Mouse (Mus musculus) forebrain, embryonic 11.5 days (tissue): ENCODE results near the gene Dmac1. TPM values are rescaled to one million over a fixed set of nuclear protein-coding genes. Genes with fewer than 3 reads are reported as not detected.
"Not testable (repeated sequence)": the region's sequence is repeated elsewhere in the genome, so short reads cannot be mapped to it uniquely, and the experiment has no call there.

Source experiments
- ATAC-seq: fragments of 200-750 bp; cut with Nextera tagmentation; replicated peaks from 2 replicates; pipeline ENCODE4 v1.8.0; 2017; ENCODE audit warnings: moderate TSS enrichment; ENCODE audit not compliant: low FRiP score
- DNase-seq: peaks from one replicate; pipeline ENCODE4 v3.0.0-alpha.2; 2017; ENCODE audit warnings: low spot score
- H3K27ac ChIP-seq: fragments of 300-500 bp; sonication (generic); 2 replicates; pipeline ENCODE4 v1.5.1; 2014; ENCODE audit warnings: low read depth, low read length
- H3K27me3 ChIP-seq: fragments of 300-500 bp; sonication (generic); 2 replicates; pipeline ENCODE4 v1.6.1; 2014; ENCODE audit warnings: mild to moderate bottlenecking, low read length, mixed read lengths; ENCODE audit not compliant: control insufficient read depth, insufficient read depth
- H3K36me3 ChIP-seq: fragments of 300-500 bp; sonication (generic); 2 replicates; pipeline ENCODE4 v1.6.1; 2014; ENCODE audit warnings: mild to moderate bottlenecking, low read length, moderate library complexity, mixed read lengths; ENCODE audit not compliant: control insufficient read depth, insufficient read depth
- H3K4me1 ChIP-seq: fragments of 300-500 bp; sonication (generic); replicated peaks from 2 replicates; pipeline ENCODE4 v1.6.1; 2014; ENCODE audit warnings: low read length, mixed read lengths; ENCODE audit not compliant: control insufficient read depth, insufficient read depth
- H3K4me2 ChIP-seq: fragments of 300-500 bp; sonication (generic); 2 replicates; pipeline ENCODE4 v1.6.1; 2014; ENCODE audit warnings: low read depth, mild to moderate bottlenecking, low read length, moderate library complexity, mixed read lengths; ENCODE audit not compliant: severe bottlenecking
- H3K4me3 ChIP-seq: fragments of 300-500 bp; sonication (generic); 2 replicates; pipeline ENCODE4 v1.5.1; 2014; ENCODE audit warnings: low read depth, low read length
- H3K9ac ChIP-seq: fragments of 300-500 bp; sonication (generic); 2 replicates; pipeline ENCODE4 v1.6.1; 2014; ENCODE audit warnings: low read length
- H3K9me3 ChIP-seq: fragments of 300-500 bp; sonication (generic); 2 replicates; pipeline ENCODE4 v1.6.1; 2016; ENCODE audit warnings: low read length, mixed read lengths; ENCODE audit not compliant: control insufficient read depth
- WGBS: fragments of 180-500 bp; shearing (Covaris S2); extraction: QIAGEN DNeasy Blood & Tissue Kit; methylation state at CpG from one replicate; pipeline ENCODE4 v1.1.7; 2014; 5-methylcytosine and 5-hydroxymethylcytosine counted together
- polyA plus RNA-seq: library from polyadenylated mRNA; unstranded; fragments of >200 nt; fragmentation: Nextera tagmentation; extraction: Ambion mirVana; gene quantifications from 2 replicates; pipeline ENCODE4 v1.2.1, GENCODE M21; 2014

The Dmac1 gene
- polyA plus RNA-seq, 1 experiment from 2014 or later, result 109 TPM

- ATAC-seq, result no peak
- Histone ChIP-seq H3K4me3 (no peak overlapping the region), H3K4me2 (no peak overlapping the region), H3K9ac (no peak overlapping the region), H3K4me1 (no peaks in the 10 kb centered on the region), H3K27ac (no peak overlapping the region), H3K9me3 (no peaks in the 10 kb centered on the region), H3K36me3 (no peaks in the 10 kb centered on the region), H3K27me3 (no peaks in the 10 kb centered on the region)
- DNase-seq, result no peak
- 95% methylated on average over 3 of the region's 3 CpGs for WGBS
Observed at GRCm38 (mm10) chr4:75259447-75259846, 18.7 kb downstream of the Dmac1 start.

DNA sequence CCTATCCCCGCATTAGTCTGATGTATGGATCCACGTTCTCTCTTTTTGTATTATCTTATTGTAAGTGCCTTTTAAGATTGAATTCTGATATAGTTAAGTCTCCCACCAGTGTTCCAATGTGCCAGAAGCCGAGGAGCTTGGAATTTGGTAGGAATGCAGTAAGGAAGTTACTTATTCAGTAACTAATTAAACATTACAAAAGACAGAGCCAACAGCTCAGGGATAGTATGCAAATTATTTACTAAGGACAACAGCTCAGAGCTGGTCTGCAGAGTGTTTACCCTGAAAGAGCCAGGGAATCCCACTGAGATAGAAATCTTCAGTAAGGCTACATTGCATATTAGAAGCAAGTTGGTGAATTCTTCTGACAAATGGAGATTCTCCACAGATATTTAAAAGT lies 43.5 kb downstream of the Dmac1 start:
- not testable (repeated sequence) for H3K36me3 ChIP-seq, H3K4me3 ChIP-seq, H3K27me3 ChIP-seq, H3K9me3 ChIP-seq, H3K9ac ChIP-seq, H3K4me1 ChIP-seq, H3K27ac ChIP-seq, ATAC-seq, H3K4me2 ChIP-seq, DNase-seq
- WGBS, result 23% methylated on average over 3 of the region's 3 CpGs
